Mouse (Mus musculus): ENCODE measurements at regions not wholly inside any gene's neighbourhood (a gene's known extent, or its start where the extent isn't known, plus 50 kb on each side); places are given as distances from the start of the nearest gene placed in this dataset.
A peak's percentile ranks its signal among the peaks of the same experiment; 100 is the strongest.

- no peak for DNase-seq (ENCODE audit: low spot score)
These were observed 128.9 kb downstream of the Cd83 start for GRCm38 (mm10) chr13:43913476-43913875.

- DNase-seq (ENCODE audit: low spot score), result no peak
These were observed 135.3 kb downstream of the Cd83 start for GRCm38 (mm10) chr13:43919781-43920420.

DNA sequence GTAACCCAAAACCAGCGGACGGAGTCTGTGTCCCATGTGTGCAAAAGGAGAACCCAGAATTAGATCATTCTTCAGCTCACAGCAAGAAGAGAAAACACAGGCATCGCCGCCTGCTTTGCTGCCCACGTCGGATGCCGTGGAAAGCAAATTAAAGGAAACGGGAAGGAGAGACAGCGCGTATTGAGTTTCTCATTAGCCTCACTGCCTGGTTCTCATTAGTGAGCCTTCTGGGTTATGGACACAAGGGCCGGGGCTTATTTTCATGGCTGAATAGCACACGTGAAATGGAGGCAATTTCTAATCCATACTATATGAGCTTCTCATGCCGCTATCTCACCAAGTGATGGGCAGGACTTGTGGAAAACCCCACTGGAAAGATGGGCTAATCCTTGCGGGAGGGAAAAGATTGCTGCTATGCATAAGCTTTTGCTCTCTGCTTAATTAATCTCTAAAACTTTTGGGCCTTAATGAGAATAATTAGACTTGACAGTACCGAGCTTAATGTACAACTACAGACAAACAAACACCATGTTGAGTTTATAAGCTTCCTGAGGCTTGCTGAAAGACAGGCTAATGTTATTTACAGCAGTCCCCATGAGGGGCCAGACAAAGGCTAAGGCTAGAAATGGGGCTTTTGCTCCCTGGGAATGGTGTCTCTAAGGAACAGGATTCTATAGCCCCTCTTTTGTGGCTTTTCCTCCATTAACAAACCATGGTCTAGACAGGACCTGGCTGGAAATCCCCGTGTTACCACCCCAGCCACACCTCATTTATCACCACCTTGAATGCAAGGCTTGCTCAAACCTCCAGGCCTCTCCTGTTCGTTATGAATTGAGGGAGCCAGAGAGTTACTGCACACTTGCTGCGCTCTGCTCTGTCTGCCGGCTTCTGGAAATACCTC lies 145.8 kb downstream of the Cd83 start:
- DNase-seq (ENCODE audit: low spot score), result no peak

DNA sequence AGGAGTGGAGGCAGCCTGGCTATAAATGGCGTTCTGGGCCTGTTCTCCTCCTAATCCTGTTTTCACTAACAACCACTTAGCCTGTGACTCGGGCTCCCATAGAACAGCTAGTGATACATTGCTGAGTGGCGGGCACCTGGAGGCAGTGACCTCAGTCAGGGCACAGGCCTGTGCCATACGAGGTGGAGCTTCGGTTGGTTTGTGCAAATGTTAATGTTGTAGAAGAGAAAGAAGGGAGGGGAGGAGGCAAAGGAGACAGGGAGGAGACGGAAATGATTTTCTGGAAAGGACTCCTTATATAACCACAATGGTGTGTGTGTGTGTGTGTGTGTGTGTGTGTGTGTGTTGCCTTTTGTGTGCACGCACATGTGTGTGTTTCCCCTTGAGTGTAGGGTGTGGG lies 148.4 kb downstream of the Cd83 start:
- DNase-seq (ENCODE audit: low spot score), result no peak

- DNase-seq (ENCODE audit: low spot score), result peak; percentile 36
These were observed 150.7 kb downstream of the Cd83 start for GRCm38 (mm10) chr13:43935284-43935683.

DNA sequence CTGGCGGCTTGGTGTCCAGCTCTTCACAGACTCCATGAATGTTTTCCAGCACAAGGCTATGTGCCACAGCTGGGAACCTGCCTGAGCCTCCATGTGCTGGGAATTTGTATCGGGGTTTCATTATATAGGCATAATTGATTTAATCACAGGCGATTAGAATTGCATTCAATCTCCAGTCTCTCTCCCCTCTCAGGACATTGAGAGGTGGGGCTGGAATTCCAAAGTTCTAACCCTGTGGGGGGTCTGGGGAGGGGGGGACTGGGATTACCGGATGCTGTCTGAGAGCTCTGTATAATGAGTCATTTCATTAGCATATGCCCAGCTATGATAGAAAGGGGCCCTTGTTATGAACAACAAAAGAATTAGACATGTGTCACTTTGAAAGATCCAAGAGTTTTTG lies 151.9 kb downstream of the Cd83 start:
- DNase-seq (ENCODE audit: low spot score), result no peak

GRCm38 (mm10) chr13:43938611-43939010 lies 154.0 kb downstream of the Cd83 start:
- no peak for DNase-seq (ENCODE audit: low spot score)

GRCm38 (mm10) chr13:43939375-43939774 lies 154.8 kb downstream of the Cd83 start:
- DNase-seq (ENCODE audit: low spot score), result no peak

DNA sequence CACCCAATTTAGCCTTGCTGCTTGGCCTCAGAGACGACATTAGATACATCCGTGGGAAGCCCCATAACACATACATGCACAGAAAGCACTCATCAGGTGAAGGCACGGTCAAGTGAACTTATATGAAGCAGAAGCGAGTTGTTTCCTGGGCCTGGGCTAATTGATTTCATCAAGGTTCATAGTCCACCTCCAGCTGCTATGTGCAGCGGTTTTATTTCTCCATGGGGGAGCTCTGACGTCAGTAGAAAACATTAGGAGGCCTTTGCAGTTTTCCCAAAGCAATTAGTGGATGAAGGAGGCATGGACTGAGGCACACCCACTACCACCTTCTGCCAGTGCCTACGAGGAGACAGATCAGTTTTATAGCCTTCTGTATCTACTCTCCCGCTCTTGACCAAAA lies 157.2 kb downstream of the Cd83 start:
- no peak for DNase-seq (ENCODE audit: low spot score)

- no peak for DNase-seq (ENCODE audit: low spot score)
These were observed 164.0 kb downstream of the Cd83 start for GRCm38 (mm10) chr13:43948606-43949005.

GRCm38 (mm10) chr13:43949740-43950643 lies 165.4 kb downstream of the Cd83 start:
- no peak for DNase-seq (ENCODE audit: low spot score)

DNA sequence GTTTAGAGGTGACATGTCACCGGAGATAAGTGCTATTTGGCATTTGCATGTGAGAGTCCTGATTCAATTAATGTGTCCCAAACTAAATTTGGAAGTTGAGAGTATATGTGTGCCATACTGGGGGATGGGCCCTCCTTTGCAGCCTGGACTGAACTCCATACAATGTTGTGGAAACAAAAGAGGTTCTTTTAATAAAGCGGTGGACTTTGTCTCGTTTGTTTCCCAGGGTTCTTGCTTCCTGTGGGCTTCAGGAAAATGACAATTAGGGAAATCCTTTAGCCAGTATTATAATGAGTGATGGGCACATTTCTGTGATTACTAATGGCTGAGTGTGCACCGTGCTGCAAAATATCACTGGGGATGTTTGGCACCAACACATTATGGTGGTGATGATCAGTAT lies 167.9 kb downstream of the Cd83 start:
- DNase-seq (ENCODE audit: low spot score), result no peak

DNA sequence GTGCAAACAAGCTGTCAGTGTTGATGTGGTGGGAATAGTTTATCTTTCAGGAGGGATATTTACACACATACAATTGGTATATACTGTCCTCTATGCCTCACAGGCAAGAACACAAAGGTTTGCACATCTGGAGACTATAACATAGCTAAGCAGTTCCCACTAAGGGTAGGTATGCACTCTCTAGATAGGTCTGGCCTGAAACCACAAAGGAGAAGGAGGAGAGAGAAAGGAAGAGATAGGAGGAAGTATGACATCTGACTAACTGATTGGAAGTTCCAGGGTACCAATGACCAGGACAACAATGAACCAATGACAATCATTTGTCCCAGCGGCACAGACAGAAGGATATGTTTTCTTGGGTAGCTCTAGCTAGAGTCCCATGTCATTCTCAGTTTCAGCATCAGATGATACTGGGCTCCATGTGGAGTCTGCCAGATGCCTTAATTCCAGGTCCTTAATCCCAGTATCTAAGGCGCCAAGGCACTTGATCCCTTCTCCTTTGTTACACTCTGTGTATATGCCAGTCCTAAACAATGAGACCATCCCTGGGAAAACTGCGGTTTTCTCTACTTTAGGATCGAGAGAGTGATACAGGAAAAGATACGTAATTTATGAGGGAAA lies 168.5 kb downstream of the Cd83 start:
- no peak for DNase-seq (ENCODE audit: low spot score)

- no peak for DNase-seq (ENCODE audit: low spot score)
These were observed 170.3 kb downstream of the Cd83 start for GRCm38 (mm10) chr13:43954714-43955393.

DNA sequence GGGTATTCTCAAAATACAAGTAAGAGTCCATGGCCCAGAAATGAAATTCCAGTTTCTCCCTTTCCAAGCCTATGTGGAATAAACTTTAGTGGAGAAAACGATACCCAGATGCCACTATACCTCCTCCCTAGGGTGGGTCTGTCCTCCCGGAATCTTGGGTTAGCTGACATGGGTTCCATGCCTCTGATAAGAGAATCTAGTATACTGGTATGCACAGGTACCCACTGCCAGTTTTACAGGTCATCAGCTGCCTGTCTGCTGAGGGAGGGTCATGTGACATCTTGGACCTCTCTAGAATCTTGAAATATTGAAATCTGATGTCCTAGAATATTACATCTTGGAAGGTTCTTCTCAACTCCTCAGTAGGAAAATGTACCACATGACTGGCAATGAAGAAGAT lies 172.5 kb downstream of the Cd83 start:
- no peak for DNase-seq (ENCODE audit: low spot score)

- no peak for DNase-seq (ENCODE audit: low spot score)
These were observed 174.6 kb downstream of the Cd83 start for GRCm38 (mm10) chr13:43959121-43959572.

GRCm38 (mm10) chr13:43961047-43961690 lies 176.6 kb downstream of the Cd83 start:
- DNase-seq (ENCODE audit: low spot score), result no peak

DNA sequence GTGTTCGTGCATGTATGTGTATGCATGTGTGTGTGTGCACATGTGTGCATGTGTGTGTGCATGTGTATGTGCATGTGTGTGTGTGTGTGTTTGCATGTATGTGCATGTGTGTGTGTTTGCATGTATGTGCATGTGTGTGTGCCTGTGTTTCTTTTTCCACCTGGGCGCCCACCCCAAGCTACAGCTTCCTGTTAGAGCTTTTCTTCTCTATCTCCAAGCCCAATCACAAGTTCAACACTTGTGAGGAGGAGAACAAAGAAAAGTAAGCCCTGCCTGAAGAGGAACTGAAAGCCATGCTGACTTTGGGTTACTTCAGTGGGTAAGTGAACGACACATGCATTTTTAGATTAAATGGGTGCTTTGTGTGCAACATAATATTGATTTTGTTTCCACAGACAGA lies 177.4 kb downstream of the Cd83 start:
- DNase-seq (ENCODE audit: low spot score), result no peak

DNA sequence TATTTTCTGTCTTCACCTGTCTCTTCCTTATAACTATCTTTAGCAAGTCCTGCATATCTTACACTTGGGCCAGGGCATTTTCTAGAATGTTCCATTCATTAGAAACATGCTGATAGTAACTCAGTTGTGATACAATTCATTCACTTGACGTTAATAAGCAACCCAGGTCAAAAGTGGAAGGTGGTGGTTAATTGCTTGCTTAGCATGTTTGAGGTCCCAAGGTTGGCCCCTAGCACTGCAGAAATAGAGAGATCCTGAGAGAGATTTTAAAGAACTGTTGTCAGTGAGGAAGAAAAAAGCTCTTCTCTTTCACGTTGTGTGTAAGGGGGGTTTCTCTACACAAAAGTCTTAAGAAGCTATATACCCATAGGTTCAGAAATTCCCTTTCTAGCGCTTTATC lies 178.7 kb downstream of the Cd83 start:
- no peak for DNase-seq (ENCODE audit: low spot score)

GRCm38 (mm10) chr13:43965256-43965905 lies 180.8 kb downstream of the Cd83 start:
- DNase-seq (ENCODE audit: low spot score), result no peak
